In genomic region chr10:125388876-125389786, GRCm38 (mm10) we compare ENCODE assay signal across 7 mouse cellular contexts. TPM values are rescaled to one million over a fixed set of nuclear protein-coding genes. Genes with fewer than 3 reads are reported as not detected.
DNase-seq lines count a peak whose midpoint lies in the region; ATAC-seq lines count a peak whose summit lies in the region.

Slc16a7 (minus strand) TSS chr10:125389465.

- peak within 1 kb of the TSS; percentile 91 for H3K4me2 ChIP-seq in embryonic facial prominence, embryonic 13.5 days
- H3K4me2 ChIP-seq in heart, embryonic 14.5 days (ENCODE audit: low read length) = peak within 1 kb of the TSS; percentile 92
- H3K4me2 ChIP-seq in liver, embryonic 11.5 days = peak within 1 kb of the TSS; percentile 76

- peaks cover 19% of the 10 kb centered on the region for H3K4me1 ChIP-seq in embryonic facial prominence, embryonic 13.5 days
- peaks cover 0 to 4% of the 10 kb centered on the region in 2 experiments; a peak in 2 of 4 replicates for H3K4me1 ChIP-seq in heart, embryonic 14.5 days (ENCODE audit: control insufficient read depth in 2 of 2, insufficient read depth in 2 of 2, low read length in 2 of 2)
- no peaks in the 10 kb centered on the region for H3K4me1 ChIP-seq in liver, embryonic 11.5 days (replicated peaks; ENCODE audit: control insufficient read depth, insufficient read depth, low read length)

- H3K27ac ChIP-seq in embryonic facial prominence, embryonic 13.5 days = peak within 1 kb of the TSS; percentile 28; the same call in 1 of the 2 replicates
- H3K27ac ChIP-seq in heart, embryonic 14.5 days (replicated peaks in 1 of 2; ENCODE audit: control insufficient read depth in 1 of 2, insufficient read depth in 1 of 2, low read depth in 2 of 2, low read length in 2 of 2) = peak within 1 kb of the TSS in 1 of 2 experiments; percentile 35; a peak in 2 of 4 replicates
- H3K27ac ChIP-seq in liver, embryonic 11.5 days (ENCODE audit: low read depth, low read length) = no peak within 1 kb of the TSS

- peak; percentile 35 to 48 for DNase-seq in adrenal gland, postnatal 4 days (ENCODE audit: low spot score in 2 of 2)
- peak; percentile 83 for DNase-seq in kidney, postnatal 10 days
- DNase-seq in liver, embryonic 11.5 days (ENCODE audit: low spot score) = peak; percentile 72
- DNase-seq in naive thymus-derived CD4-positive, alpha-beta T cell, adult 2 months (ENCODE audit: low read depth) = peak; percentile 43
- DNase-seq in spleen, postnatal 4 days (ENCODE audit: low spot score in 2 of 2) = peak; percentile 61 to 80

- H3K9ac ChIP-seq in embryonic facial prominence, embryonic 13.5 days = peak within 1 kb of the TSS; percentile 78
- H3K9ac ChIP-seq in heart, embryonic 14.5 days (ENCODE audit: low read length) = peak within 1 kb of the TSS; percentile 78
- H3K9ac ChIP-seq in liver, embryonic 11.5 days (ENCODE audit: low read depth, low read length) = peak within 1 kb of the TSS; percentile 42

- H3K27me3 ChIP-seq in embryonic facial prominence, embryonic 13.5 days = peaks cover 4% of the 10 kb centered on the region; the same call in 1 of the 2 replicates
- no peaks in the 10 kb centered on the region for H3K27me3 ChIP-seq in heart, embryonic 14.5 days (ENCODE audit: control insufficient read depth, insufficient read depth, low read length)
- H3K27me3 ChIP-seq in liver, embryonic 11.5 days (replicated peaks; ENCODE audit: control insufficient read depth, insufficient read depth, low read length) = peaks cover 3% of the 10 kb centered on the region; the same call in 1 of the 2 replicates

- H3K4me3 ChIP-seq in embryonic facial prominence, embryonic 13.5 days = peak within 1 kb of the TSS; percentile 70
- peak within 1 kb of the TSS; percentile 53 to 76 for H3K4me3 ChIP-seq in heart, embryonic 14.5 days (ENCODE audit: control insufficient read depth in 1 of 2, insufficient read depth in 1 of 2, low read depth in 1 of 2, low read length in 2 of 2)
- H3K4me3 ChIP-seq in liver, embryonic 11.5 days (ENCODE audit: low read depth, low read length) = peak within 1 kb of the TSS; percentile 66

- peak; percentile 90 for ATAC-seq in embryonic facial prominence, embryonic 13.5 days (ENCODE audit: insufficient number of reproducible peaks, insufficient read depth, low FRiP score, low TSS enrichment, low read depth)
- ATAC-seq in heart, embryonic 14.5 days (ENCODE audit: insufficient number of reproducible peaks, insufficient read depth, low FRiP score, low read depth) = peak; percentile 84
- peak; percentile 78 for ATAC-seq in liver, embryonic 11.5 days (replicated peaks; ENCODE audit: low FRiP score)

- under 1% methylated on average over 66 of the region's 67 CpGs for WGBS in embryonic facial prominence, embryonic 13.5 days
- WGBS in heart, embryonic 14.5 days = under 1% methylated on average over 62 of the region's 67 CpGs
- WGBS in liver, embryonic 11.5 days = under 1% methylated on average over 58 of the region's 67 CpGs

- H3K36me3 ChIP-seq in embryonic facial prominence, embryonic 13.5 days = no peaks in the 10 kb centered on the region
- H3K36me3 ChIP-seq in heart, embryonic 14.5 days (ENCODE audit: control insufficient read depth, insufficient read depth, low read length) = no peaks in the 10 kb centered on the region
- no peaks in the 10 kb centered on the region for H3K36me3 ChIP-seq in liver, embryonic 11.5 days (ENCODE audit: control insufficient read depth, insufficient read depth, low read length)

- H3K9me3 ChIP-seq in embryonic facial prominence, embryonic 13.5 days = no peaks in the 10 kb centered on the region
- no peaks in the 10 kb centered on the region for H3K9me3 ChIP-seq in heart, embryonic 14.5 days (ENCODE audit: control insufficient read depth, low read length)
- H3K9me3 ChIP-seq in liver, embryonic 11.5 days (ENCODE audit: control insufficient read depth, low read length) = no peaks in the 10 kb centered on the region

RNA-seq across cellular contexts. Expression of gene Slc16a7, which starts in this region (rescaled TPM):
- 10 to 100 TPM; 12.1 to 14.2 TPM for total RNA-seq in adrenal gland, postnatal 4 days (2021)
- polyA plus RNA-seq in embryonic facial prominence, embryonic 13.5 days (2015; fragmentation: Nextera tagmentation; extraction: Ambion mirVana) = 7.1 and 7.7 TPM in 2 replicates
- polyA plus RNA-seq in heart, embryonic 14.5 days (2014; fragmentation: Nextera tagmentation; extraction: Ambion mirVana) = 5.5 and 5.9 TPM in 2 replicates
- 7.5 and 7.9 TPM in 2 replicates for polyA plus RNA-seq in liver, embryonic 11.5 days (2014; fragmentation: Nextera tagmentation; extraction: Ambion mirVana)
